ENCODE assay signal across 15 mouse cellular contexts in genomic region chr2:71269332-71269731, GRCm38 (mm10).
"Had no signal": no experiment of that assay in that cellular context is flagged by ENCODE, and none has a peak within 500 bp of the region (broad histone marks: within the 10 kb centered on the region; RNA-seq: fewer than 3 reads in every experiment).

No protein-coding gene starts in this region.

- H3K4me2 ChIP-seq: lung, embryonic 14.5 days; midbrain, embryonic 13.5 days had no signal

- ATAC-seq: intestine, postnatal 0 days; lung, postnatal 0 days; midbrain, embryonic 13.5 days had no signal

- H3K4me3 ChIP-seq: left cerebral cortex, adult 2 months; megakaryocyte, embryonic 14.5 days; midbrain, embryonic 10.5 days; midbrain, embryonic 13.5 days had no signal

- H3K27me3 ChIP-seq: megakaryocyte, embryonic 14.5 days; midbrain, embryonic 13.5 days had no signal

- H3K9ac ChIP-seq: lung, embryonic 14.5 days; midbrain, embryonic 13.5 days had no signal

- H3K27ac ChIP-seq: kidney, postnatal 0 days; left cerebral cortex, adult 2 months; macrophage; midbrain, embryonic 10.5 days; midbrain, embryonic 13.5 days had no signal

- DNase-seq: kidney, adult 2 months; kidney, postnatal 25 days; layer of hippocampus, postnatal 36 days; lung, embryonic 14.5 days; thymus, adult 2 months; thymus, postnatal 14 days; thymus, postnatal 4 days had no signal

- H3K9me3 ChIP-seq: megakaryocyte, embryonic 14.5 days; midbrain, embryonic 10.5 days; midbrain, embryonic 13.5 days had no signal

- H3K4me1 ChIP-seq: midbrain, embryonic 10.5 days; midbrain, embryonic 13.5 days had no signal
